Mouse (Mus musculus) liver, adult 2 months (tissue): ENCODE results near the gene Strn4.

ENCODE experiments used
- CTCF ChIP-seq: fragments of 200-500 bp; IDR thresholded peaks from 2 replicates; pipeline ENCODE4 v1.5.1; 2011; ENCODE audit warnings: low read depth, low read length, control low read depth
- POLR2A ChIP-seq: fragments of 200-500 bp; IDR thresholded peaks from 2 replicates; pipeline ENCODE4 v1.6.1; 2011; ENCODE audit warnings: low read length, control low read depth; ENCODE audit not compliant: insufficient read depth; ENCODE audit errors: extremely low read depth

DNA sequence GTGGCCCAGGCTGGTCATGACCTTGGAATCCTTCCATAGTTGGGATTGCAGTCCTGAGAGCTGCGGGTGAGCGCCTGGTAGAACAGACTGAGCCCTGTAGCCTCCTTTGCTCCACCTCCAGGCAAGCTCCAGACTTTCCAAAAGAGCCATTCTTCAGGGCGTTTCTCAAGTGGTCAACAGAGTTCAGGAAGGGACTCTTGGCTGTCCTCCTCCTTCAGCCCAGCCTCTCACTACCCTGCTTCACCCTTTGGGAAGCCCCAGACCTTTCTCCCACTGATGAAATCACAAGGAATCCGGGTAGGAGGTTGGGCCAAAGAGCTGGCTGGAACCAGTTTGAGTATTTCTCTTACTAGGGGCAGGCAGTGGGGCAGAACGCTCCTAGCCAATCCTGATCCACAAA, 35.6 kb upstream of the Strn4 start:
- TF ChIP-seq CTCF = no peak
- no peak for TF ChIP-seq POLR2A
